Mouse (Mus musculus) frontal cortex, adult (tissue): ENCODE measurements around the gene Il1rl2.

Source experiments
- ATAC-seq: cut with Nextera tagmentation; 2 replicates; pipeline ENCODE4 v1.9.2; 2017; ENCODE audit warnings: mild to moderate bottlenecking, moderate library complexity, mixed read lengths; ENCODE audit not compliant: low TSS enrichment

Gene Il1rl2

DNA sequence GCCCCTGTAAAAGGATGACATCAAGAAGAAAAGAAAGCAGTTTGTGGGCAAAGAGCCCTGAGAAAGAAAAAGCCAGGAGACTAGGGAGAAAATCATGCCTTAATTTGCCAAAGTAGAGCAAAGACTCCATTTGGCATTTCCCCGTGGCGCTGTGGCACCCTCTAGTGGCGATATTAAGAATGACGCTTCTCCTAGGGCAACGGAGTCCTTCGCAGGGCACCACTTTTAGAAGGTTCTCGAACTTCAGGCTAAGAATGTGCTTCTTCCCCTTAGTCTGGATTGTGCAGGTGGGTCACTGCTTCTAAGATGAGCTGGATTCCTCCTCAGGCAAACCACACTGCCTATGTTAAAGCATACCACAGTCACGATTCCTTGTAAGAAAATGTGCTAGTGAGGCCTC lies 54.4 kb downstream of the Il1rl2 start:
- ATAC-seq: peak; percentile 78

DNA sequence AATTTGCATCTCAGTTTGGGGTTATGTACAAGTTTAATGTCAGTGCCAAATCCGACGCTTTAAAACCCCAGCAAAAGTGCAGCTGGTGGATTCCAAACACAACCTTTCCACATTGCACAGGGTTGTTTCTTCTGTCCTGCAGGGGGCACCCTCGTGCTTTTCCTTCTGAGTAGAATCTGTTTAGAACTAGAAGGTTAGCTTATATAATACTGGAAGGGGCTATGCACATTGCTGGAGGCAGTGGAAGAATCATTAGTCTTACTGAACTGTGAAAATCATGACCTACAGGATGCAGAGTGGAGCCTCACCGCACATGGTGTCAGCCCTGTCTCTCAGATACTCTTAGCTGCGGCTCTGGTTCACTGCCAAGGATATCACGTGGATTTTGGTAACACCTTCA lies 55.7 kb downstream of the Il1rl2 start:
- ATAC-seq: peak; percentile 71

DNA sequence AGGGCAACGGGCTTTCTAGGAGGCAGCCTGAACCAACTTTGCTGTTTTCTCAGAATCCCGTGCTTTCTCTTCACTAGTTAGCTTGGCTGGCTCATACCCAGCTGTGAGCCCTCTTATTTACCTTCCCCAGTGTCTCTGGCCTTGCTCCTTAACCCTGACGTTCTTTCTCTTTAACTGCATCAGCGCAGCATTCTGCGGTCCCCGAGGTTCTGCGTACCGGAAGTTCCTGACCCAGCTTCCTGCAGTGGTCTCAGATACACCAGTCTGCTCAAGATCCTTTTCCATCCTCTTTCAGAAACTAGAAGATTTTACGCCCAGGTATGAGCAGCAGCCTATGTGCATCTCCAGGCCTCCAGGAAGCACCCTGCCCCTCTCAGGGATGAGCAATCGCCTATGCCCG lies 56.6 kb downstream of the Il1rl2 start:
- ATAC-seq: no peak

DNA sequence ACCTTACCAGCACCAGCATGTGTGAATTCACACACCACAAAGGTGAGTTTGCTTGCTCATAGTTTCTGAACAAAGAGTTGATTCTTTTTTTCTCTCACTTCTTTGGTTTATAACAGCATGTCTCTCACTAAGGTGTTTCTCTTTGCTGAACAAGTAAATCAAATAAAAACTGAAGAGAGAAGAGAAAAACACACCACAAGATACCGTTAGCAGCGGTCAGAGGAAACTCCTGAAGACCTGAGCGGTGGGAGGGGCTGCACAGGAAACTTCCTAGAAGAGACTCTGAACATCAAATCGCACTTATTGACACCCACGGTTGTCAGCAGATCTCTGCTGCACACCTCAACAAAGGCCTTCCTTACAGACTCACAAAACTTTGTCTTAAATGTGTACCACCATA lies 58.4 kb downstream of the Il1rl2 start:
- no peak for ATAC-seq

DNA sequence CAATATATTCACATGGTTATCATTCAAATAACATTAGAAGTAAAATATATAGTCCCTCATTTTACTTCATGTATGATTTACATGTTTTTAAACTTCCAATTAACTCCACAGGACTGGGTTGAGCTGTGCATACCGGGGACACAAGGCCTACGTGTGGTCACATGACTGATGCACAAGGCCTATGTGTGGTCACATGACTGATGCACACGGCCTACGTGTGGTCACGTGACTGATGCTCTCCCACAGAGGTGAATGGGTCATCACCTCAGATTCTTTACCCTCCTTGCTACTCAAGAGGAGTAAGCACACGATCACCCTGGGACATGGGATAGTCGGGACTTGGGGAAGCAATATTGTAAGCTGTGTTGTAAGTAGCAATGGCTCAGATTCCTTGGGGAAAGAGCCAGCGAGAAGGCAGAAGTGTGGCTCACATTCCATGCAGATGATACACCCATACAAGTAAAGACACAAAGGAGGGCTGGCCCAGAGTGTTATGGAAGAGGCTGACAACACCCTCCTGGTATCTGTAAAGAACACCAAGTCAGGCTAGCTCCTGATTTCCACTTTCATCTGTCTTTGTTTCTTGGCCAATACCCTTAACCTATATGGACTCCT lies 60.6 kb downstream of the Il1rl2 start:
- ATAC-seq: no peak

DNA sequence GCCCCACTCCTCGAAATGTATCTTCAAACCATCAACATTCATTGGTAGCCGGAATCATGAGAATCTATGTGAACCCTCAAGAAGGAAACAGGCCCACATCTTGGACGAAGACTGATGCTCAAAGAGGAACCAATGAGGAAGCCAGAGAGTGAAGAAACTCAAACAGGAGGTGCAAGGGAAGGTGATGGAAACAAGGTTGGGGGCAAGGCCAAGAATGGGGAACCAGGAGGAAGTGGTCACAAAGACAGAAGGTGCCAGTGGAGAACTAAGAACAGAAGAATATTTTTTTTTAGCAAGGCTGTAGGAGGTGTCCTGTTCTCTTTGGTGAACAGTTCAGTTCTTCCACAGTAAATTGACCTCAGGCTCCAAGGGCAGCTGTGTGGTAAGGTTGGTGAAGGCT lies 67.0 kb downstream of the Il1rl2 start:
- ATAC-seq: no peak

DNA sequence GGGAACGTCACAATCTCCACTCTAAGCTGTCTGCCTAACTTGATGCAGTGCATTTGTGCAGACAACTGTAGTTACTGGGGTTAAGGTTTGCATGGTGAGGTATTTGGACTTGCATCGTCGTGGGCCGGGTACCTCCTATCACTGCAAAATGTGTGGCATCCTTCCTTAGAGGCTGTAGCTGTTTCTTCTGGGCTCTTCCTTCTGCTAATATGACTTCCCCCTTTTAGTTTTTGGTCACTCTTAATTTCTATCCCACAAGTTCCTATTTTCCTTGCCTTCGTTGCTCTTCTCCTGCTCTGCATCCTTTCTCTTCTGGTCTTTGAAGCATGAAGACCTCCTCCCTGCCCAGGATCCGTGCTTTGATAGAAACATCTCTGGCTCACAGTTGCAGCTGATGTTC lies 68.1 kb downstream of the Il1rl2 start:
- no peak for ATAC-seq

DNA sequence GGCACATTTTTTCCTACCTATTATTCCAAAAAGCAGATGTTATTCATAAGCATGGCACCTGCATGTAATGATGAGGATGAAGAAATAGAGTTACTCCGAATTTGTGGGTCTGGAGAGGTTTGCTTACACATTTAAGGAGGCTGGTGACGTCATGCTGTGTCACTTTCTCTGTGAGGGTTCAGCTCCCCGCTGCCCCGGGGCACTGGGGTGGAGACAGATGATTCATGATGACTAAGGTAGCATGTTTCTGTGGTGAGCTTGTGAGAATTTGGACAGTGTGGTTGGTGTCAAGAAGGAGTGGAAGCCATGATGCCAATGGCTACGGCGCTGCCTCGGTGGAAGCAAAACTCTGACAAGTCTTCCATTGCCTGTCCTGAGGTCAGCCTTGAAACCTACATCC lies 68.8 kb downstream of the Il1rl2 start:
- ATAC-seq: no peak

DNA sequence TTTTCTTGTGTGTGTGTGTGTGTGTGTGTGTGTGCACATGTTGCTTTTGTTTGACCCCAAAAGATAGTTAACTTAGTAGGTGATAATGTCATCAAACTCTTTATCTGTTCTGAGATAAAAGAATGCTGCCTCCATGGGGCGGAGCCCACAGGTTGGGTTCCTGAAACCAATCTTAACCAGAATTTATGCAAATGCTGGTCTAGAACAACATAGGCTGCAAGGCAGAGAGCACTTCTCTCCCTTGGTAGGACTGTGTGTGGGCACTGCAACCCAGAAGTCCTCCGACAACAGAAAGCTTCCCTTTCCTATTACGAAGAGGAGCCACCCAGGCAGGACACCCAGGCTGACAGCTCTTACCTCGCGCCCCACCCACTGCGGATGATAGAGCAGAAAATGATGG lies 75.2 kb downstream of the Il1rl2 start:
- no peak for ATAC-seq

DNA sequence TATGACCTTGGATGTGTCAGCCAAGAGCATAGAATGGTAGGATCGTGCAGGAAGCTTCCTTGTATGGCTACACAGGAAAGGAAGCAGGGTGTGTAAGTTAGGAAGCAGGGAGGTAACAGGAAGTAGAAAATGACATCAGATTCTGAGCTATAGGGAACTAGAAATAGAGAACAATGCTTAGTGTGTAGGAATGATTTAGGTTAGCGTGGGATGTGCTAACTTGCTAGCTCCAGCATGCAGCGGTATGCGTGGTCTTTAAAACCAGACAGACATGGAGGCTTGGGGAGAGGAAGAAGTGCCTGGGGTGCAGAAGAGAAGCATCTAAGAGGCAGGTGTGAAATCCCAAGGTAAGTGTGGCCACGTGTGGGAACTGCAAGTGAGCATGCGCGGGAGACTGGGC lies 80.3 kb downstream of the Il1rl2 start:
- peak; percentile 88 for ATAC-seq

DNA sequence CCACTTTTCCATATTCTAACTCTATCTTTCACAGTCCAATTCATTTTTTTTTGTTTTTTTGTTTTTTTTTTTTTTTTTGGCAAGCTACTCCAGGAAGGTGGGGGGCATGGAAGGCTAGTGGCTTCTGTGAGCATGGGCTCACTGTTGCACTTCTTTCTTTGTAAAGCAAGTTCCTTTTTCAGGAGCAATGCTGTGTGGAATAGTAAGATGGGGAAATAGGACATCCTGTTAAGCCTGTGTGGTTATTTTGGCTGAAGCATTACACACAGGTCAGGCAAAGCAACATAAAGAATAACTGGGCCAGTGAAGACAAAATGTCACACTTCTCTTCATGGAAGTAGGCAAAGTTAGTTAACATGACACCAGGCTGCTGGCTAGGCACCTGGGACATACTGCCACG lies 85.5 kb downstream of the Il1rl2 start:
- ATAC-seq: no peak

DNA sequence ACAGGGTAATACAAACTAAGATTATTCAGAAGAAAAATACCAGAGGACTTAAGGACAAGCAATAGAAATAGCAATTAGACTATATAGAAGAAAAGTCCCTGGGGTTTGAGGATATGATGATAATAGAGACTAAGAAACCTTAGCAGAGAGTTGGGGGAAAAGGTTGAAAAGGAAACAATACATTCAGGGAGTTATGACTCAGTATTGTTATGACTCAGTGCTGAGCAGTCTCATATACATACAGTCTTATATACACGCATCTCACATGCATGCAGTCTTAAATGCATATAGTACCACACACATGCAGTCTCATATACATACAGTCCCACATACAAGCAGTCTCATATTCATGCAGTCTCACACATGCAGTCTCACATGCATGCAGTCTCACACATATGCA lies 88.6 kb downstream of the Il1rl2 start:
- ATAC-seq: no peak

DNA sequence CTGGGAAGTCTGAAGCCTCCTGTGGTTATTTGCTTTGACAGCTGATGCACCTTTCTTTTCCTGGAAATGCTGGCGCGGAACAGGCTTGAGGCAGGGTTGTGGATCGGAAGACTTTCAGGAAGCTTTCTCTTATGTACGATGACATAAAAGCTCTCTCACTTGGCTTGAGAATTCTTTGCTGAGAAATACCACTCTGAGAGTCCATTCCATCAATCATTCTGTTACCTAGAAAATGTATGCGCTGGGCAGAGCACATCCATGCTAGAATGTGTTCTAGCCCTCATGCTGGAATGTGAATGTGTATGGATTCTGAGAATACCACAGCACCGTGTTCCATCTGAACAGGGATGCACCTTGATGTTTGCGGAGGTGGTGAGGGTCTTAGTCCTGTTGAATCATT lies 89.9 kb downstream of the Il1rl2 start:
- no peak for ATAC-seq

DNA sequence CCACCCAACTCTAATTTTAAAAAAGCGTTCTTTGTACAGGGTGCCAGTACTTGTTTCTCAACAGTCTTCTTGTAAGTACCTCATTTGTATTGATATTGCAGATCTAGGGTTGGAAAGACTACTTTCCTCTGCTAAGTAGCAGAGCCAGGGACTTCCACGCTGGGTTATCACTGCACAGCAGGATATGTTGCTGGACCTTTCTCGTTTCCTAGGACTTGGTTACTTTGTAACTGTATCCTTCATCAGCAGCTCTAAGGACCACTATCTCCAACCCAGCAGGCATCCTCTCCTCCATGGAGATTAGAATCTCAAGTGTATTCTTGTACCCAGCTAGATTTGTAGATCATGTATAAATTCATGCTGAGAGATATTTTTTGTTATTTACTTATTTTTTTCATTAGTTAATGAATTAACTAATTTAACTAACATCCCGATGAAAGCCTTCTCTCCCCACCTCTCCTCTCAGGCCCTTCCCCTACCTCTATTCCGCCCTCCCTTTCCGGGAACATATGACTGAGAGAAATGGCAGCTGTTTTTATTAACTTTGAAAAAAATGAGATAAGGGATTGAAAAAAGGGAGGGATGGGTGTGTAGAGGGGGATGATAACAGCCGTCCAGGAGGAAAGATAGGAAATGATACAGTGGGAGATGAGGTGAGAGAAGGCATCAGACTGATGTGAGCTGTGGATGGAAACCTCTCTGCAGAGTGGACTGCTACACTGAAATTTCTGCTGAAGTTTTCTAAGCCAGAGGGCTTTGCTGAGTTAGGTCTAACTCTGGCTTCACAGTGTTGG lies 90.7 kb downstream of the Il1rl2 start:
- ATAC-seq: no peak

DNA sequence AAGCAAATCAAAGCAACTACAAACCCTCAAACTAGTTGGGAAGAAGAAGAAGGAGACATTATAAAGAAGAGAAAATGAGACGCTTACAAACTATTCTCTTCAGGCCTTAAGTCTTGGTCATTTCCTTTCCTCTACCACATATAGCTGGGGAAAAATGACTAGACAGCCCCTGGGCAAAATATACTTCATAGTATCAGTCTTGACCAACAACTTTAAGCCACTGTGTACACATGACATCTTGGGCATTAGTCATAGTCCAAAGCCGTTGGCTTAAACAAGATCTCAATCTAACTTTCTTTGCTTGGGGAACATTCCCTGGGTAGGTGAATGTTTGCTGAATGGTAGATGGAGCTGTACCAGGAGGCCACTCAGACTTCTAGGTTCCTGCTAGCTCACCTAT lies 92.6 kb downstream of the Il1rl2 start:
- ATAC-seq: no peak
